Mouse (Mus musculus) hindbrain, embryonic 13.5 days (tissue): ENCODE data around the gene Olfr1394. TPM values are rescaled to one million over a fixed set of nuclear protein-coding genes. Genes with fewer than 3 reads are reported as not detected.

Experiments
- ATAC-seq: fragments of 200-750 bp; cut with Nextera tagmentation; 2 replicates; pipeline ENCODE4 v1.8.0; 2017; ENCODE audit warnings: moderate TSS enrichment; ENCODE audit not compliant: low FRiP score
- H3K27ac ChIP-seq: fragments of 300-500 bp; sonication (generic); 2 replicates; pipeline ENCODE4 v1.5.1; 2015; ENCODE audit warnings: inconsistent platforms, mild to moderate bottlenecking, moderate library complexity
- H3K27me3 ChIP-seq: fragments of 300-500 bp; sonication (generic); 2 replicates; pipeline ENCODE4 v1.6.1; 2015; ENCODE audit warnings: mild to moderate bottlenecking, inconsistent platforms
- H3K36me3 ChIP-seq: fragments of 300-500 bp; sonication (generic); 2 replicates; pipeline ENCODE4 v1.6.1; 2015; ENCODE audit warnings: mild to moderate bottlenecking, inconsistent platforms
- H3K4me1 ChIP-seq: fragments of 300-500 bp; sonication (generic); replicated peaks from 2 replicates; pipeline ENCODE4 v1.6.1; 2015; ENCODE audit warnings: inconsistent platforms
- H3K4me2 ChIP-seq: fragments of 300-500 bp; sonication (generic); 2 replicates; pipeline ENCODE4 v1.6.1; 2015; ENCODE audit warnings: inconsistent platforms, mild to moderate bottlenecking, moderate library complexity
- H3K4me3 ChIP-seq: fragments of 300-500 bp; sonication (generic); 2 replicates; pipeline ENCODE4 v1.5.1; 2015; ENCODE audit warnings: mild to moderate bottlenecking, inconsistent platforms
- H3K9ac ChIP-seq: fragments of 300-500 bp; sonication (generic); 2 replicates; pipeline ENCODE4 v1.6.1; 2015; ENCODE audit warnings: mild to moderate bottlenecking, inconsistent platforms
- H3K9me3 ChIP-seq: fragments of 300-500 bp; sonication (generic); 2 replicates; pipeline ENCODE4 v1.6.1; 2016; ENCODE audit warnings: inconsistent platforms
- WGBS: fragments of 180-500 bp; shearing (Covaris S2); methylation state at CpG from one replicate; pipeline ENCODE4 v1.1.7; 2015; 5-methylcytosine and 5-hydroxymethylcytosine counted together
- polyA plus RNA-seq: library from polyadenylated mRNA; unstranded; fragments of >200 nt; fragmentation: Nextera tagmentation; extraction: Ambion mirVana; gene quantifications from 2 replicates; pipeline ENCODE4 v1.2.1, GENCODE M21; 2015

Olfr1394 gene
- polyA plus RNA-seq = not detected in 2 replicates

DNA sequence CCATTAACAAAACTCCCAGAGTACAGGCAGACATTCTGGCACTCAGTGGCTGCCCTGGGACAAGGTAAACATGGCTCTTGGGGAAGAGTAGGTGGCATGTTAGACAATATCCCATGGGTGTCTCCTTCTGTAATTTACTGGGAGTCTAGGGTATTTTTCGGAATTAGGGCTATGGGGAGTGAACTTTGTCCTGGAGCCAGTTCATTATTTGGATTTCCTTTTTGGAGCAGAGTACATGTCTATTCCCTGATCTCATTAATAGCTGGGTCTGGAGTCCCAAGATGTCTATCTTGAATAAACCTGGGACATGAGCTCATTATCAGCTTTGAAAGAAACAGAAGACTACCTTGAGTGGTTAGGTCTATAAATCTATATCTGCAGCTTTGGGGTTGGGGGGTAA is at the start of gene Olfr1394:
TSS of gene Olfr1394 (plus strand) at position 301 of the 400 bp plus-strand sequence.
- H3K4me1 ChIP-seq = no peaks in the 10 kb centered on the region
- no peaks in the 10 kb centered on the region for H3K9me3 ChIP-seq
- no peak within 1 kb of the TSS for H3K9ac ChIP-seq
- no peak within 1 kb of the TSS for H3K4me2 ChIP-seq
- no peaks in the 10 kb centered on the region for H3K36me3 ChIP-seq
- no peak within 1 kb of the TSS for H3K27ac ChIP-seq
- ATAC-seq = no peak
- no peak within 1 kb of the TSS for H3K4me3 ChIP-seq
- H3K27me3 ChIP-seq = no peaks in the 10 kb centered on the region
- 98% methylated on average over 1 of the region's 1 CpGs for WGBS

DNA sequence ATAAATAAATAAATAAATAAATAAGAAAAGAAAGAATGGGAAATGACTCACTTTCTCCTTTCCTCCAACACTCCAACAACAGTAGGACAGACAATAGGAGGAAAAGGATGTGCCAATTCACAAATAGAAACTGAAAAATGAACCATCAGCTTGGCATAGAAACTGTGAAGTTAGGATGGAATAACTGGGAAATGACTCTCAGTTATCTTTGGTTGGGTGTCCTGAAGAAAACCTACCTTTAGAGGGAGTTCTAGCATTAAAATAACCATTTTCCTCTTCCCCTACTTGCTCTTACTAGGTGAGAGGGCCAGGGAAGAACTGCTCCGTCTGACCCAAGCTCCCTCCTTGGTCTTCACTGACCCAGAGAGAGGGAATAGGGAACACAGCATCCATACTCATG is 48.4 kb upstream of the Olfr1394 start:
- Histone ChIP-seq H3K9me3 (no peaks in the 10 kb centered on the region), H3K27me3 (no peaks in the 10 kb centered on the region), H3K4me1 (no peaks in the 10 kb centered on the region), H3K4me3 (no peak overlapping the region), H3K9ac (no peak overlapping the region), H3K27ac (no peak overlapping the region), H3K4me2 (no peak overlapping the region), H3K36me3 (no peaks in the 10 kb centered on the region)
- no peak for ATAC-seq
- 73% methylated on average over 1 of the region's 1 CpGs for WGBS

DNA sequence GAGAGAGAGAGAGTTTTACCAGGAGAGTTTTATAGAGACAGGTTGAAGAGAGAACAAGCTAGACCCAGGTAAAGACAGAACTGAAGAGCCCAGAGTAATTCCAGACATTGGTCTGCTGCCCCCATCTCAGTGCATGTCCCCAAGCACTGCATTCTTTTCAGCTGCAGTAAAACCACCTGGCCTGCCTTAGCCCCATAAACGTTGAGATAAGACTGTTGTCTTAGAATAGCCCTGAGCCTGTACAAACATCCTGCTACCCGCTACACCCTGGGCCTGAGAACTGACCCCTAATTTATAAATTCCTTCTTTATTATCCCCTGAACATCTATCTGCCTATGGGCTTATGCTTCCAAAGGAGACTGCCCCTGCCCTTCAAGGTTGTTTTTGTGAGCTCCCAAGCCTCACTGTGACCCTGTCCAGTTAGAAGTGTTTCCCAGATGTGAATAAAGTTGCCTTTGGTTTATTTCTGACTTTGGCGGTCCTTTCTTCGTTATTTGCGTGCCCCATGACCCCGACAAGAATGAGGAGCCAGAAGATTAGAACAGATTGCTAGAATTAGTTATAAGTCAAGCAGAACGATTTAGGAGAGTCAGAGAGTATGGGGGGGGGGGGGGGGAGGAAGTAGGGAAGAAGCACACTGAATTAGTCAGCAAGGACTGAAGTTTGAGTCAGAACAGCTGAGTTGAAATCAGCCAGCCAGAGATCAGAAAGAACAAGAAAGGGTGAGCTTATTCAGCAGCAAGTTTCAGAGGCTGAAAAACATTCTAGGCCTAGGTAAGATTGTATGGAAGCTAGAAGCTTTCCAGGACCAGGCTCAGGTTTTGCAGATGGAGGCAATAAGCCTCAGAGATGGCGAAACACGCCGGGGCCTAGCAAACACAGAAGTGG is 46.3 kb upstream of the Olfr1394 start:
- no peak for ATAC-seq
- 75% methylated on average over 10 of the region's 10 CpGs for WGBS

DNA sequence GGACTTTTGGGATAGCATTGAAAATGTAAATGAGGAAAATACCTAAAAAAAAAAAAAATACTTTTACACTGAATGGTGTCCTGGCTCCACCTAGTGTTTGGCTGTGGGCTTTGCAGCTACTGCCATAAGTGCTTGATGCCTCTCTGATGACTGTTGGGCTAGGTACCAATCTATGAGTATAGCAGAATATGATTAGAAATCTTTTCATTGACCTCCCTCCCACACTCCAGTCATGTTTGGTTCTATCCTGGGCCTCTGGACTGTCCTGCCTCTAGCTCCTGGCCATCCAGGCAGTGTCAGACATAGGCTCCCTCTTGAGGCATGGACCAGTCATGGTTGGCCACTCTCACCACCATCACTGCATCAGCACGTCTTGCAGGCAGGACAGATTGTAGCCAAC is 45.3 kb upstream of the Olfr1394 start:
- Histone ChIP-seq H3K36me3 (no peaks in the 10 kb centered on the region), H3K4me1 (no peaks in the 10 kb centered on the region), H3K9me3 (no peaks in the 10 kb centered on the region), H3K27me3 (no peaks in the 10 kb centered on the region), H3K4me2 (no peak overlapping the region), H3K9ac (no peak overlapping the region), H3K4me3 (no peak overlapping the region), H3K27ac (no peak overlapping the region)
- no peak for ATAC-seq
- 38% methylated on average over 1 of the region's 1 CpGs for WGBS

More for the DNA sequence above, 46.3 kb upstream of the Olfr1394 start:
- H3K4me3 ChIP-seq = no peak overlapping the region
- H3K9me3 ChIP-seq = no peaks in the 10 kb centered on the region
- H3K27me3 ChIP-seq = no peaks in the 10 kb centered on the region
- no peaks in the 10 kb centered on the region for H3K4me1 ChIP-seq
- no peaks in the 10 kb centered on the region for H3K36me3 ChIP-seq
- no peak overlapping the region for H3K27ac ChIP-seq
- H3K9ac ChIP-seq = no peak overlapping the region
- H3K4me2 ChIP-seq = no peak overlapping the region

DNA sequence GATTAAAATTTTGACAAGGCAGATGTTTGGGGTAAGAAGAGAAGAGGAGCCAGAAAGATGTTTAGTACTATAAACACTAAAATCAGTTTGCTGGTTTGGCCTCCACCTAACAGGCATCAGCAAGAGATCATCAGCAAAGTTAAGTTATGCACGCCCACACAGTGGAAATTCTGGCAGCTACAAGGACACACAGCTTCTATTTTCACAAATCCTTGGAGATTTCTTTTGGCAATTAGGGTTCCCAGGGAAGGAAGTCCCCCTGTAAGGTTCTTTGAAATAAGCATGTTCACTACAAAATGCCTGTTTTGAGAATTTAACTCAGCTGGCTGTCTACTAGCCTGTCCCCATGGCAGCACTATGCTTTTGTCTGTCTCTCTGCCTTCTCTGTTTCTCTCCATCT is 43.2 kb upstream of the Olfr1394 start:
- 79% methylated on average over 1 of the region's 1 CpGs for WGBS
- no peak for ATAC-seq
- Histone ChIP-seq H3K4me3 (no peak overlapping the region), H3K36me3 (no peaks in the 10 kb centered on the region), H3K9me3 (no peaks in the 10 kb centered on the region), H3K27me3 (no peaks in the 10 kb centered on the region), H3K4me2 (no peak overlapping the region), H3K27ac (no peak overlapping the region), H3K4me1 (no peaks in the 10 kb centered on the region), H3K9ac (no peak overlapping the region)

DNA sequence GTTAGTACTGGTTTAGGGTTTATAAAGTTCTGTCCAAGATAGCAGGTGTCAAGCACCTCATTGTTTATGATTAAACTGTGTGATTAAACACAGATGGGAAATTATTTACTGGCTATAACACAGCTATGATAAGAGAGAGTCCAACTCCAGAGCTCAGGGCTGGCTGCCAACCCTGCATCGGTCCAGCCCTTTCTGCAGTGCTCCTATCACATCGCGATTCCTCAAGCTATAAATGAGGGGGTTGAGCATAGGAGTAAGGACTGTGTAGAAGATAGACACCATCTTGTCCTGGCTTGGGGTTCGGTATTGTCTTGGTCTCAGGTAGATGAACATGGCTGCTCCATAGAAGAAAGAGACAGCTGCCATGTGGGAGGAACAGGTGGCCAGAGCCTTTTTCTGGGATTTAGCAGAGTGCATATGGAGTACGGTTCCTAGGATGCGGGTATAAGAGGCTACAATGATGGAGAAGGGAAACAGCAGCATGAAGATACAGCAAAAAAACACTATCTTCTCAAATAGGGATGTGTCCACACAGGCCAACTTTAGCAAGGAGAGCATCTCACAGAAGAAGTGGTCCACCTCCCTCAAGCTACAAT is 41.5 kb upstream of the Olfr1394 start:
- no peaks in the 10 kb centered on the region for H3K4me1 ChIP-seq
- no peak for ATAC-seq
- no peak overlapping the region for H3K4me3 ChIP-seq

DNA sequence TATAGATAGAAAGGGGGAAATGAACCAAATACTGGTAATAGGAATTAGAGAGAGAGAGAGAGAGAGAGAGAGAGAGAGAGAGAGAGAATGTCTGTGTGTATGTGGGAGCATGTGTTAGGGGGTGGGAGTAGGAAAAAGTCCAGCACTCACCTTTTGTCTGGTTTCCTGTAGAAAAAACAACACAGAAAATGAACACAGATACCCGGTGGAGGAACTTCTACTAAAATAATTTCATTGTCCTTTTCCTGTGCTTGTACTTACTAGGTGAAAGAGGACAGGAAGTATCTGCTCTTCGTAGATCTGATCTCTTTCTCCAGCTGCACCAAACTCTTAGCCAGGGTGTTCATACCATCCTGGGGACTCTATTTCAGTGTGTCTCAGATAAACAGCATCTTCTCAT is 40.0 kb upstream of the Olfr1394 start:
- no peak for ATAC-seq
- Histone ChIP-seq H3K4me3 (no peak overlapping the region), H3K4me1 (no peaks in the 10 kb centered on the region), H3K36me3 (no peaks in the 10 kb centered on the region), H3K27me3 (no peaks in the 10 kb centered on the region), H3K9ac (no peak overlapping the region), H3K4me2 (no peak overlapping the region), H3K27ac (no peak overlapping the region), H3K9me3 (no peaks in the 10 kb centered on the region)
- 73% methylated on average over 2 of the region's 2 CpGs for WGBS

More for the DNA sequence above, 41.5 kb upstream of the Olfr1394 start:
- 90% methylated on average over 6 of the region's 6 CpGs for WGBS
- no peak overlapping the region for H3K27ac ChIP-seq
- H3K9me3 ChIP-seq = no peaks in the 10 kb centered on the region
- no peak overlapping the region for H3K9ac ChIP-seq
- H3K27me3 ChIP-seq = no peaks in the 10 kb centered on the region
- no peak overlapping the region for H3K4me2 ChIP-seq
- no peaks in the 10 kb centered on the region for H3K36me3 ChIP-seq

DNA sequence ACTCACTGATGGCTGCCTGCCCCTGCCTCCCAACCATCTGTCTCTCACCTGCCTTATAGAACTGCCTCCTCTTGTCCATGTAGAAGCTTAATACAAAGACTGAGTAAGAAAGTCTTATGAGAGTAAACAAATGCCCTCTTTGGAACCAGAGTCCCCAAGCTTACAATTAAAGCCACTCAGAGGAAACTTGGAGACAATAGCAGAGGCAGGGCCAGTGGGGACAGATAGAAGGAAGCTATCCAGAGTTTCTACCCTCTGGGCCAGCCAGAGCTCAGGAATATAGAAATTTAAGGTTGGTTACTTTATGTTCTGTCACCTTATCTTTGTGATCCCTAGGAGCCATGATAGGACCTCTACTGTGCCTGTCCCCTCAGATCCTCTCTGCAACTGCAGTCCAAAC is 39.4 kb upstream of the Olfr1394 start, which contains the start of gene Olfr1396:
TSS of gene Olfr1396 (minus strand) at position 101 of the 400 bp plus-strand sequence.
- no peaks in the 10 kb centered on the region for H3K4me1 ChIP-seq
- no peaks in the 10 kb centered on the region for H3K9me3 ChIP-seq
- H3K4me3 ChIP-seq = no peak within 1 kb of the TSS
- no peak for ATAC-seq
- no peak within 1 kb of the TSS for H3K4me2 ChIP-seq
- H3K27me3 ChIP-seq = no peaks in the 10 kb centered on the region
- no peak within 1 kb of the TSS for H3K9ac ChIP-seq
- H3K36me3 ChIP-seq = no peaks in the 10 kb centered on the region
- no peak within 1 kb of the TSS for H3K27ac ChIP-seq

DNA sequence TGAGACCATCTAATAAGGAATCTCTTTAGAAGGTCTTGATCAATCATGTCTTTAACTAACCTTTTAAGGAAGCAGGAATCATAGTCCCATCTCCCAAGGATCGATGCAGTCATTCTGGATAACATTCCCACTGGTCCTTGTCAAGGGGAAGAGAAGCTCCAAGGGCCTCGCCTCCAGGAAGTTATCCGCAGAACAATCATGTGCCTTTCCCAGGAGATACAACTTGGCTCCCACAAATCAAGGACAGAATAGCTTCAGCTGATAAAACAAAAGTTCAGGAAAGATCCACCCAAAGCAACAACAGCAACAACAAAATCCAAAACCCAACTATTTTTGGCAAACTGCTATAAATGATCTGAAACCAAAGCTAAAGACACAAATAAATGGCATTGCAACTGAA is 34.5 kb upstream of the Olfr1394 start:
- no peaks in the 10 kb centered on the region for H3K4me1 ChIP-seq
- H3K9me3 ChIP-seq = no peaks in the 10 kb centered on the region
- H3K27me3 ChIP-seq = no peaks in the 10 kb centered on the region
- H3K27ac ChIP-seq = no peak overlapping the region
- ATAC-seq = no peak
- WGBS = 95% methylated on average over 3 of the region's 3 CpGs
- no peak overlapping the region for H3K9ac ChIP-seq
- no peak overlapping the region for H3K4me2 ChIP-seq
- H3K36me3 ChIP-seq = no peaks in the 10 kb centered on the region
- no peak overlapping the region for H3K4me3 ChIP-seq

DNA sequence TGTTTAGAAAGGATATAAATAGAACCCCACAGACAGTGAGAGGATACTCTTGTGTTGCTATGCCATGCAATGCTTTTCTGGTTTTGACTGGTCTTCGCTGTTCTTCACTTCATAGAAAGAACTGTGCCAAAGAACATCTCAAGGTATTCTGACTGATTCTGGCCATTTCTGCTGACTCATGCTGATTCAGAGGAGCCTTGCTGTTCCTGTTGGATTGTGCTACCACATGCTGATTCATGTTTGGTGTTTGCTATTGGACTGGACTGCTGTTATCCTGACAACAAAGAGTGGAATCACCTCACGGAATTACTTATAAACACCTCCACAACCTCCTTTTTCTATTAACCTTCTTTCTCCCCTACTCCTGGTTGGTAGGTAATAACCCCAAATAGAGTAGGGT is 30.0 kb upstream of the Olfr1394 start:
- no peak overlapping the region for H3K9ac ChIP-seq
- no peak overlapping the region for H3K4me2 ChIP-seq
- no peaks in the 10 kb centered on the region for H3K4me1 ChIP-seq
- no peak overlapping the region for H3K4me3 ChIP-seq
- H3K27ac ChIP-seq = no peak overlapping the region
- ATAC-seq = no peak
- H3K36me3 ChIP-seq = no peaks in the 10 kb centered on the region
- 91% methylated on average over 2 of the region's 2 CpGs for WGBS
- no peaks in the 10 kb centered on the region for H3K27me3 ChIP-seq
- H3K9me3 ChIP-seq = no peaks in the 10 kb centered on the region

DNA sequence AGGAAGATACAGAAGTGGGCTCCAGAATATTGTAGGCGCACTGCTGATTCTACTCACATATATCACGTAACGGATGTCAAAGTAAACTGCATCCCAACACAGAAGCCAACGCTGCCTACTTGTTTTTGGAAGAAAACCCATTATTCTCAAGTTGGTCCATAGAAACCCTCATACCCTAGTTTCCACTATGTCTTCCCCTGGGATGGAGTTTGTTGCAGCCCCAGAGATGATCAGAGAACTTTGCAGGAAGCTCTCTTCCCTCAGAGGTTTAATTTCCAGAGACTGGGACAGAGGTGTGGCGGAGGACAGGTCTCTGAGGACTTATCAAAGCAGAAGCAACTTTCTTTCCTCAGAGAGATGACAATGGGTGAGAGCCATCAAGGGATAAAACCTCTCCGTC is 12.2 kb upstream of the Olfr1394 start, which contains the start of gene Olfr1395:
TSS of gene Olfr1395 (plus strand) at position 301 of the 400 bp plus-strand sequence.
- no peaks in the 10 kb centered on the region for H3K9me3 ChIP-seq
- no peaks in the 10 kb centered on the region for H3K4me1 ChIP-seq
- H3K27me3 ChIP-seq = no peaks in the 10 kb centered on the region
- no peak within 1 kb of the TSS for H3K27ac ChIP-seq
- ATAC-seq = no peak
- H3K4me3 ChIP-seq = no peak within 1 kb of the TSS
- no peak within 1 kb of the TSS for H3K9ac ChIP-seq
- WGBS = 91% methylated on average over 6 of the region's 6 CpGs
- H3K4me2 ChIP-seq = no peak within 1 kb of the TSS
- H3K36me3 ChIP-seq = no peaks in the 10 kb centered on the region

DNA sequence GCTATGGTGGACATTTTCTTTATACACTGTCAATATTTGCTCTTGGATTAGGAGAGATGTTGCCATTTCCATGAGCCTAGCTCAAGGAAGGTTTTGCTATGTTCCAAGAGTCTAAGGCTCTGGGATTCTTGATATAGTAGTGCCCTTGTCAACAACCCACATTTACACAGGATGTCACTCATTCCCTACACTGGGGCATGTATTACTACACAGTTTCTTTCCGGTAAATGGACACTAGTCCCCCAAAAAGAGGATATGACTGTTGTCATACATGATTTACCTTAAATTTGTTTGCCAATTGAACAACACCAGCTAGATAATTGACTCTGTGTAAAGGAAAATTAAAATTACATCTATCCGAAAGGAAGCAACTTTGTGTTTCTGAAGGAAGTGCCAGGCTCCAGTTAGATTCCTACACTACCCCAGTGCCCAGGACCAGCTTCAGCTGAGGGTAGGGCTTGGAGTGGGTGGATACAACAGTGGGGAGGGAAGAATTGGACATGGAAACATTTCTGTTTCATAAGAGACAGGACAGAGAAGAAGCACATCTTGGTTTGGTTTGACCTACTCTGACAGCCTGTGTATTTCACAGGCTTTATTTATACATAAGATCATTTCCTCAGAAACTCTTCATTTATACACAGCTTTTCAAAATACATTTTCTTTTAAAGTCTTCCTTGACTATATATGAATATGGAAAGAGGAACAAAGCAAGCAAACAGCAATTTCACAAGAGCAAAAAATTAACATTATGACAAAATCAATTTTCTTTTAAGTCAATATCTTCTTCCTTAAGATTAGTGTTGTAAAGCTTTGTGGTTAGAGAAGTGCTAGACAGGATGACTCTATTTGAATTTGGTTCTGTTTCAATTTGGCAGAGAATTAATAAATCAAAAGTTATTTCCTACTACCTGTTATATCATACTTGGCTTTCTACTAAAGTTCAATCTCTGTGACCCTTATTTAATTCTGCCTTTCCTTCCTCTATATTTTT is 2.9 kb downstream of the Olfr1394 start:
- no peak for ATAC-seq
- Histone ChIP-seq H3K4me3 (no peak overlapping the region), H3K27me3 (no peaks in the 10 kb centered on the region), H3K4me1 (no peaks in the 10 kb centered on the region), H3K27ac (no peak overlapping the region), H3K36me3 (no peaks in the 10 kb centered on the region), H3K9me3 (no peaks in the 10 kb centered on the region), H3K9ac (no peak overlapping the region), H3K4me2 (no peak overlapping the region)
- 93% methylated on average over 2 of the region's 2 CpGs for WGBS
